ENCODE assay signal across 17 mouse cellular contexts in the genomic region with DNA sequence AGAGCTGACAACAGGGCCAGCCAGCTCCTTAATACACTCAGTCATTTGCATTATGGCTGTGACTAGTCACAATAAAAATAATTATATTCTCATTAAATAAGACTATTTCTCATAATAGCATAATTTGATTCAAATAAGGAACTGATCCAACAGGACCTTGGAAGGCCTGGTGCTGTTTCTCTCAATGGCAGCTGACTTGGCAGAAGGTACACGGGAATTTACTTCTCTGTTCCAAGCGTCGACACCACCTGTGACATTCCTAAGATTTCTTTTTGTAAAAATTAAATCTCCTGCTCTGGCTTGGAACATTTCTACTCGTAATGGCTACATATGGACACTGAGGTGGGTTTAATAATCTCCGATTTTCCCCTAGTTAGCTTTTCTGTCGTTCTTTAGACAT.
"Had no signal": no experiment of that assay in that cellular context is flagged by ENCODE, and none has a peak within 500 bp of the region (broad histone marks: within the 10 kb centered on the region; RNA-seq: fewer than 3 reads in every experiment).

No protein-coding gene starts in this region.

- H3K4me1 ChIP-seq: limb, embryonic 15.5 days; liver, embryonic 13.5 days; lung, embryonic 15.5 days; megakaryocyte, embryonic 14.5 days; midbrain, embryonic 12.5 days had no signal

- H3K27ac ChIP-seq: kidney, postnatal 0 days; limb, embryonic 15.5 days; liver, embryonic 13.5 days; lung, embryonic 15.5 days; macrophage; midbrain, embryonic 12.5 days; stomach, postnatal 0 days had no signal

- H3K4me3 ChIP-seq: limb, embryonic 15.5 days; liver, embryonic 13.5 days; lung, embryonic 15.5 days; megakaryocyte, embryonic 14.5 days; midbrain, embryonic 12.5 days had no signal

- H3K9ac ChIP-seq: limb, embryonic 15.5 days; liver, embryonic 13.5 days; liver, postnatal 0 days; lung, embryonic 15.5 days; midbrain, embryonic 12.5 days had no signal

- DNase-seq: kidney, adult 9 months; kidney, postnatal 36 days; layer of hippocampus, adult 9-11 months; layer of hippocampus, postnatal 36 days; liver, embryonic 13.5 days; liver, postnatal 0 days; lung, postnatal 14 days; right cerebral cortex, postnatal 14 days; thymus, adult 2 months; thymus, postnatal 36 days had no signal

- ATAC-seq: liver, postnatal 0 days had no signal

- H3K27me3 ChIP-seq: limb, embryonic 15.5 days; liver, embryonic 13.5 days; lung, embryonic 15.5 days; megakaryocyte, embryonic 14.5 days; midbrain, embryonic 12.5 days had no signal

- H3K9me3 ChIP-seq: limb, embryonic 15.5 days; lung, embryonic 15.5 days; midbrain, embryonic 12.5 days had no signal

- H3K36me3 ChIP-seq: limb, embryonic 15.5 days; liver, embryonic 13.5 days; lung, embryonic 15.5 days; midbrain, embryonic 12.5 days had no signal

- H3K4me2 ChIP-seq: limb, embryonic 15.5 days; liver, embryonic 13.5 days; lung, embryonic 15.5 days; midbrain, embryonic 12.5 days had no signal
